Mouse (Mus musculus) kidney, postnatal 4 days (tissue): Measurements from ENCODE around the gene 2210408I21Rik.
A peak's percentile ranks its signal among the peaks of the same experiment; 100 is the strongest.

Source experiments
- DNase-seq, 2 experiments: peaks; one replicate each; pipeline ENCODE4 v3.0.0; 2021; ENCODE audit warnings: mixed read lengths in 2 of 2

Gene 2210408I21Rik

GRCm38 (mm10) chr13:77278659-77279413 lies 143.5 kb downstream of the 2210408I21Rik start:
- DNase-seq: peak in 1 of 2 experiments; percentile 2

GRCm38 (mm10) chr13:77295519-77295918 lies 160.2 kb downstream of the 2210408I21Rik start:
- DNase-seq: no peak

GRCm38 (mm10) chr13:77324101-77324500 lies 188.8 kb downstream of the 2210408I21Rik start:
- DNase-seq: no peak

- no peak for DNase-seq
Observed at GRCm38 (mm10) chr13:77326174-77326959, 191.0 kb downstream of the 2210408I21Rik start.

- no peak for DNase-seq
Observed at GRCm38 (mm10) chr13:77342097-77342496, 206.8 kb downstream of the 2210408I21Rik start.

GRCm38 (mm10) chr13:77385448-77385970 lies 250.2 kb downstream of the 2210408I21Rik start:
- DNase-seq: no peak

- DNase-seq: no peak
Observed at GRCm38 (mm10) chr13:77386001-77386400, 250.7 kb downstream of the 2210408I21Rik start.

- no peak for DNase-seq
Observed at GRCm38 (mm10) chr13:77388148-77388547, 252.8 kb downstream of the 2210408I21Rik start.

- no peak for DNase-seq
Observed at GRCm38 (mm10) chr13:77389209-77389608, 253.9 kb downstream of the 2210408I21Rik start.

GRCm38 (mm10) chr13:77396374-77396773 lies 261.0 kb downstream of the 2210408I21Rik start:
- no peak for DNase-seq

GRCm38 (mm10) chr13:77396981-77397380 lies 261.6 kb downstream of the 2210408I21Rik start:
- DNase-seq: no peak

- DNase-seq: no peak
Observed at GRCm38 (mm10) chr13:77397646-77398045, 262.3 kb downstream of the 2210408I21Rik start.

GRCm38 (mm10) chr13:77398477-77398876 lies 263.1 kb downstream of the 2210408I21Rik start:
- no peak for DNase-seq

- no peak for DNase-seq
Observed at GRCm38 (mm10) chr13:77400762-77401161, 265.4 kb downstream of the 2210408I21Rik start.

GRCm38 (mm10) chr13:77408530-77408929 lies 273.2 kb downstream of the 2210408I21Rik start:
- DNase-seq: peak in 1 of 2 experiments; percentile 5

GRCm38 (mm10) chr13:77409804-77410203 lies 274.5 kb downstream of the 2210408I21Rik start:
- DNase-seq: no peak

- no peak for DNase-seq
Observed at GRCm38 (mm10) chr13:77412829-77413228, 277.5 kb downstream of the 2210408I21Rik start.

GRCm38 (mm10) chr13:77450007-77450567 lies 314.7 kb downstream of the 2210408I21Rik start:
- no peak for DNase-seq

- no peak for DNase-seq
Observed at GRCm38 (mm10) chr13:77470093-77470621, 334.8 kb downstream of the 2210408I21Rik start.

GRCm38 (mm10) chr13:77476420-77476819 lies 341.1 kb downstream of the 2210408I21Rik start:
- no peak for DNase-seq

- no peak for DNase-seq
Observed at GRCm38 (mm10) chr13:77478425-77479119, 343.2 kb downstream of the 2210408I21Rik start.

GRCm38 (mm10) chr13:77489938-77490651 lies 354.8 kb downstream of the 2210408I21Rik start:
- no peak for DNase-seq
